Mouse (Mus musculus) layer of hippocampus, postnatal 10 days (tissue): Measurements from ENCODE around the gene Luzp1. TPM values are rescaled to one million over a fixed set of nuclear protein-coding genes. Genes with fewer than 3 reads are reported as not detected.

ENCODE experiments used
- total RNA-seq, 2 experiments: library from RNA; stranded (reverse); gene quantifications; 2 replicates each; pipeline ENCODE4 v1.2.3; 2021

Gene Luzp1
- total RNA-seq, 2 experiments from 2014 or later, result 47.3 to 50.2 TPM

Other genes with a start within 250 kb of the Luzp1 start
- gene Tcea3, start 222.0 kb upstream of the Luzp1 start, total RNA-seq, result under 1 TPM; 0.55 to 0.89 TPM
- 10 to 100 TPM; 88.7 to 93.8 TPM for gene Zfp46, start 185.1 kb upstream of the Luzp1 start, total RNA-seq
- gene Hnrnpr, start 158.8 kb upstream of the Luzp1 start, total RNA-seq, result 100 to 1,000 TPM; 115 TPM
- 1 to 10 TPM in 1 of 2 experiments, under 1 TPM in 1; 0.98 to 1.3 TPM for gene Htr1d, start 46.2 kb upstream of the Luzp1 start, total RNA-seq
- gene 6030445D17Rik, start 7.5 kb upstream of the Luzp1 start, total RNA-seq, result under 1 TPM; 0.62 TPM
- gene Kdm1a, start 133.0 kb downstream of the Luzp1 start, total RNA-seq, result 100 to 1,000 TPM; 129 to 136 TPM
- not detected for gene Tex46, start 140.7 kb downstream of the Luzp1 start, total RNA-seq
- under 1 TPM in 1 of 2 experiments, not detected in 1; 0.11 TPM for gene Lactbl1, start 152.9 kb downstream of the Luzp1 start, total RNA-seq